Mouse (Mus musculus): Measurements from ENCODE around the gene Tmem165.

GRCm38 (mm10) chr5:76179791-76180190 is 3.9 kb upstream of the Tmem165 start:
- TF ChIP-seq CTCF (IDR thresholded peaks at IDR 0.05; ENCODE audit: borderline replicate concordance, control insufficient read depth, extremely low read depth, insufficient read depth, low read length, poor library complexity) (no peak), POLR2A (IDR thresholded peaks at IDR 0.05; ENCODE audit: control insufficient read depth, extremely low read depth, insufficient read depth, low read length, poor library complexity) (no peak)
